Mouse (Mus musculus) embryonic fibroblast, embryonic 13.5 days (primary cell): ENCODE results near the gene Ddrgk1. TPM values are rescaled to one million over a fixed set of nuclear protein-coding genes. Genes with fewer than 3 reads are reported as not detected.
"Not testable (repeated sequence)": the region's sequence is repeated elsewhere in the genome, so short reads cannot be mapped to it uniquely, and the experiment has no call there.

Experiments used
- H3K27ac ChIP-seq: 2 replicates; pipeline ENCODE4 v1.5.1; 2012; ENCODE audit warnings: low read length, control low read depth, inconsistent platforms; ENCODE audit not compliant: insufficient read depth
- H3K4me1 ChIP-seq: 2 replicates; pipeline ENCODE4 v1.6.1; 2011; ENCODE audit warnings: low read length; ENCODE audit not compliant: control insufficient read depth, insufficient read depth
- H3K4me3 ChIP-seq: 2 replicates; pipeline ENCODE4 v1.5.1; 2011; ENCODE audit warnings: mild to moderate bottlenecking, control low read depth, low read length; ENCODE audit not compliant: insufficient read depth
- CTCF ChIP-seq: IDR thresholded peaks from 2 replicates; pipeline ENCODE4 v1.5.1; 2011; ENCODE audit warnings: mild to moderate bottlenecking, control low read depth, low read length, moderate library complexity, borderline replicate concordance; ENCODE audit not compliant: insufficient read depth
- POLR2A ChIP-seq: IDR thresholded peaks from 2 replicates; pipeline ENCODE4 v1.6.1; 2011; ENCODE audit warnings: low read depth, mild to moderate bottlenecking, control low read depth, low read length, moderate library complexity
- polyA plus RNA-seq: library from polyadenylated mRNA; stranded (reverse); fragments of >200 nt; gene quantifications from 2 replicates; pipeline ENCODE4 v1.2.4, GENCODE M21; 2011; ENCODE audit warnings: low read depth; ENCODE audit not compliant: missing spikeins, insufficient read length

The Ddrgk1 gene
- polyA plus RNA-seq, 1 experiment: 45.9 TPM

DNA sequence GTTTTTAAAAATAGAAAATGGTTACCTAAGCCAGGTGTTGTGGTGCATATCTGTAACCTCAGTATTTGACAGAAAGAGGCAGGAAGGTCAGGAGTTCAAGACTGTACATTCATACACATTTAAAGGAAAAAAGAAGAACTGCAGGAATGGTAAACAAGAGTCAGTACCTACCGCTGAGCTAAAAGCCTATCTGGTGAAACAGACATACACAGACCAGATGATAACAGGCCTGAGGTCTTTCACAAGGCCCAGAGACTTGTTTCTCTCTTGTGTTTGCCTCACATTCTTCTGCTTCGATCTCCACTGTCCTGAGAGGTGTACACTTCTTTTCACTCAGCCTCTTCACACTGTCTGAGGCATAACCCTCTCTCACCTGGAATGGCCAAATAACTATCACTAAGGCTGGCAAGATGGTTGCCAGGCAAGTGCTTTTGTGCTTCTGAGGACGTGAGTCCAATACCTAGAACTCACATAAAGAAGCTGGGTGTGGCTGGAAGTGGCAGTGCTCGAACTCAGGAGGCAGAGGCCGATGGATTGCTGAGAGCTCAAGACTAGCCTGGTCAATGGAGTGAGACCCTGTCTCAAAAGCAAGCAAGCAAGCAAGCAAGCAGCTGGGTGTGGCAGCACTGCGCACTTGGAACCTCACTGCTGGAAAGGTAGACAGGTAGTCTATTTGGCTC lies 8.7 kb downstream of the Ddrgk1 start:
- Histone ChIP-seq H3K27ac (no peak overlapping the region), H3K4me1 (no peaks in the 10 kb centered on the region), H3K4me3 (no peak overlapping the region)
- TF ChIP-seq POLR2A (no peak), CTCF (no peak)

- Histone ChIP-seq H3K4me1 (no peaks in the 10 kb centered on the region), H3K4me3 (no peak overlapping the region), H3K27ac (no peak overlapping the region)
- TF ChIP-seq CTCF (no peak), POLR2A (no peak)
These were observed 10.7 kb downstream of the Ddrgk1 start for GRCm38 (mm10) chr2:130653760-130654159.

DNA sequence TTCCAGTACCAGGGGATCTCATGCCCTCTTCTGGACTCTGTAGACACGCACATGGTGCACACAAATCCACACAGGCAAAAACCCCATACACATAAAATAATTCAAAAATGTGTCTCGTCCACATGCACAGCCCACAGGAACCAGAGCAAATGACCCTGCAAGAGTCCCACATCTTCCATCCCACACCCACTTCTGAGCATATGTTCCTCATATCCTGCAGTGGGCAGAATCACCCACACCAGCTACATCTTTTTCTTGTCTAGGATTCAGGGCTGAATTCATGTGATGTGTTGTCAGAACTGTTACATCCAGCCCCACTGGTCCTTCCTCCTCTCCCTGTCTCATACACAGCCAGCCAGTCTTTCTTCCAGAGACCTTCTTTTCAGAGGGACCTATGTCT lies 11.2 kb downstream of the Ddrgk1 start:
- TF ChIP-seq CTCF: no peak
- TF ChIP-seq POLR2A: no peak
- Histone ChIP-seq H3K4me3 (no peak overlapping the region), H3K4me1 (no peaks in the 10 kb centered on the region), H3K27ac (no peak overlapping the region)

- H3K4me1 ChIP-seq, H3K4me3 ChIP-seq, H3K27ac ChIP-seq: not testable (repeated sequence)
These were observed 15.4 kb downstream of the Ddrgk1 start for GRCm38 (mm10) chr2:130649028-130649427.

DNA sequence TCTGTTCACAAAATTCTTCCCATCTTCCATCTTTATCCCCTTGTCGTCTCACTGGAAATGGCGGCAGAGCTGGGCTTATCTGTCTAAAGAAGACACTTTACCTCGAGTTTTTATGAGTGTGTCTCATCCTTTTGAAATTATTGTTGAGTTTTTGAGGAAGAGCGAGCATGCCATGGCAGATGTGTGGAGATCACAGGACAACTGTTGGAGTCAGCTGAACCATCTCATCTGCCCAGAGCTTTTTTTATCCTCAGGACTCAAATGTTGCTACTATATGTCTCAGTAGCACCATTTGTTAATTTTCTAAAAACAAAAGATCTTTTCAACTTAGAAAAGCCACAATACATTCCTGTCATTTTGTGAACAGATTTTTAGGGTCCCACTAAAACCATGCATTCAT lies 19.3 kb downstream of the Ddrgk1 start:
- TF ChIP-seq CTCF (no peak), POLR2A (no peak)
- H3K4me1 ChIP-seq: peaks cover 2% of the 10 kb centered on the region; the same call in 1 of the 2 replicates
- no peak overlapping the region for H3K27ac ChIP-seq
- no peak overlapping the region for H3K4me3 ChIP-seq

DNA sequence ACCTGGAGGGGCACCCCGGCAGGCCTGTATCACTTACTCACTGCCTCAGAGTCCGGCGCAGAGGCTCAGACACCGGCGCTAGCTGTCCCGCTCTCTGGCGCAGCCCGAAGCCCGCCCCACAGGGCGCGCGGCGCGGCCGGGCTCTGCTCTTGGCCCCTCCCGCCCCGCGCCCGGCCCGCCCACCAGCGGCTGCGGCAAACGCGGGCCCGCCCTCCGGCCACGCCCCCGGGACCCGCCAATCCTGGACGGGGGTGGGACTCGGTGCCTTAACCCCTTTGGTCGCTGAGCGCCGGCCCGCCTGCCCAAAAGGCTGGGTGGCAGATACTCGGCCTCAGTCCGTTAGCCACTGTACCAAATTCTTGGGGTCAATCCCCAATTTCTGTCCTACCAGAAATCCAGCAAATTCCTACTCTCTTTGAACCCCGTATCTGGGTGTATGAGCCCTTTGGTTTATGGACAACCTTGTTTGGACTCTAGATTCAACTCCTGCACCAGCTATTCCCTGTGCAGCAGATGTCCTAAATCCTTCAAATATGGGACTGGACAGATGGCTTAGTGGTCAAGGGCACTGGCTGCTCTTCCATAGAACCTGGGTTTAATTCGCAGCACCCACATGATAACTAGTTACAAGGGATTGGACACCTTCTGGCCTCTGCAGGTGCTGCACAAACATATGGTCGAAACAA lies 21.6 kb downstream of the Ddrgk1 start, which contains the start of gene Lzts3:
Gene Lzts3, minus strand, starts transcription at position 120 of the 686 bp plus-strand sequence.
- H3K27ac ChIP-seq: no peak within 1 kb of the TSS
- H3K4me3 ChIP-seq: peak within 1 kb of the TSS; percentile 71
- H3K4me1 ChIP-seq: peaks cover 2% of the 10 kb centered on the region; the same call in 1 of the 2 replicates
- TF ChIP-seq CTCF: no peak
- peak; percentile 53 for TF ChIP-seq POLR2A

DNA sequence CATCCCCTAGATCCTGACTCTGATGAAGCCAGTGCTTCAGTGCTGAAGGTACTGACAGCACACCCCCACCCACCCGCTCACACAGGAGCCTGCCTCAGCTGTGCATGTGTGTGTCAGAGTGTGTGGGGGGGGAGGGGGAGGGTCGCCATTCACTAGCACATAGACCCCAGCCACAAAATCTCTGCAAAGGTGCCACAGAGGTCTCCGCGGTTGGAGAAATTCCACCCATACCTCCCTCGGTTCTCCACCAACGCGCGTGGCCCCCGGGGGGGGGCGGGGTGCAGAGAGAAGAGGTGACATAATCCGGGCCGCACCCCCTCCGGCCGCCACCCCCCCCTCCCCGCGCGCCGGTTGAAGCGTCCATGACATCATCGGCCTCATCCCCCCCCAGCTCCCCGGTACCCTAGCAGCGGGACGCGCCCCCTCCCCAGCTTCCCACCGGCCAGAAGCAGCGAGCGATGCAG lies 22.2 kb downstream of the Ddrgk1 start:
- Histone ChIP-seq H3K4me3 (peak overlapping the region; percentile 71), H3K4me1 (peaks cover 2% of the 10 kb centered on the region; the same call in 1 of the 2 replicates), H3K27ac (no peak overlapping the region)
- TF ChIP-seq CTCF (no peak), POLR2A (no peak)

- Histone ChIP-seq H3K27ac (no peak overlapping the region), H3K4me3 (no peak overlapping the region), H3K4me1 (peaks cover 2% of the 10 kb centered on the region; the same call in 1 of the 2 replicates)
- TF ChIP-seq CTCF: no peak
- TF ChIP-seq POLR2A: no peak
These were observed 23.0 kb downstream of the Ddrgk1 start for GRCm38 (mm10) chr2:130641351-130642025.

DNA sequence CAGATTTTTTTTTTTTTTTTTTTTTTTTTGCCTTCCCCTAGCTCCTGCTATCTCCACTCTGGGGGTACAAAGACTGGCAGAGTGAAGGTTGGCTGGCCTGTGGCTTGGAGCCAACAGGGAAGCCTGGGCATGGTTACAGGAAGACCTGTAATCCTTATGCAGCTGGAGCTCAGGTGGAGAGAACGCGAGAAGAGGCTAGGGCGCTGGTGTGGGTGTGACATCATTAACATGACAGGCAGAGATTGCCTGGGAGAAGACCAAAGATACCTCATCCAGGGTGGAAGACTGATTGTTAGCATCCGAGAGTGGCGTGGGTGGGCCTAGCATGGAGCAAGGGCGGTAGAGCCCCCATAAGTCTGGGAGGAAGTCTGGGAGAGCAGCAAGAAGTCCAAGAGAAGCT lies 25.2 kb downstream of the Ddrgk1 start:
- no peak for TF ChIP-seq CTCF
- TF ChIP-seq POLR2A: no peak
- Histone ChIP-seq H3K4me3 (no peak overlapping the region), H3K4me1 (peaks cover 2% of the 10 kb centered on the region; the same call in 1 of the 2 replicates), H3K27ac (no peak overlapping the region)
